Mouse (Mus musculus): ENCODE results near the gene Tdgf1.

Tdgf1 gene

DNA sequence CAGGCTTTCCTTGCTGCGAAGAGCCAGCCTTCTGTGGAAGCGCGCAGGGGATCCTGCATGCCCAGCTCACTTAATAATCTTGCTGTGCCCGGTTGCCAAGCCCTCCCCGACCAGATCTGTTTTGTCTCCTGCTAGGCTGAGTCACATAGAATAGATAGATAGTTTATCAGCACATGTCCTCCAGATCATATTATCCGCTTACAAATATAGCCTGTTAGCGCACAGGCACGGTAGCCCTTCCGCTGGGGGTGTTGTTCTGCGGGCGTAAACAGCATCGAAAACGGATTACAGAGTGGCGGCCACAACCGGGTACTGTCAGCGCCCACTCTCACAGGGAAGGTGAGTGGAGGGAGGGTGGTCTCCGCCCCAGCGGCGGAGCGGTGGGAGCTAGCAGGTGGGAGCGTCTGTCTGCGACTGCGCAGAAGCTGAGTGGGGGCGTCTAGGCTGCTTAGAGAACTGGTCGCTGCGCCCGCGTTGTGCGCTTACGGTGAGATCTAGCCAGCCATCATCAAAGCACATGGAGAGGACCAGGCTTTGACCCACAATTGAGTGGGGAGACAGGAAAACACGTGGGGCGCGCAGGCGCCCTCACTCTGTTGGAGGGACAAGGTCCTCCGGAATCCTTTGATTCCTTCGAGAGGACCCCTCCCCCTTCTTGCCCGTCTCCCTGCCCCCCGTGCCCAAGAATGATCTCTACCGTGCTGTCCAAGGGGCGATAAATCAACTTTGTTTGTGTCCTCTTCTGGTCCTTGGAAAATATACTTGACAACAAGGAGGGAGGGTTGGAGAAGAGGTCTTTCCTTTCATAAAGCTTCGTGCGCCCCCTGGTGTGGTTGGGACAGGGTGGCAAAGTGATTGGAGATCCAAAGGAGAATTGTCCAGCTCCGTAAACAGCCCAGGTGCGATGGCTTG is 7.8 kb upstream of the Tdgf1 start:
- peak; percentile 51 to 64 for DNase-seq (ENCODE audit: low spot score in 2 of 2)

- no peak for DNase-seq (ENCODE audit: low spot score in 2 of 2)
Measured at GRCm38 (mm10) chr9:110952931-110953549, 7.1 kb upstream of the Tdgf1 start.

DNA sequence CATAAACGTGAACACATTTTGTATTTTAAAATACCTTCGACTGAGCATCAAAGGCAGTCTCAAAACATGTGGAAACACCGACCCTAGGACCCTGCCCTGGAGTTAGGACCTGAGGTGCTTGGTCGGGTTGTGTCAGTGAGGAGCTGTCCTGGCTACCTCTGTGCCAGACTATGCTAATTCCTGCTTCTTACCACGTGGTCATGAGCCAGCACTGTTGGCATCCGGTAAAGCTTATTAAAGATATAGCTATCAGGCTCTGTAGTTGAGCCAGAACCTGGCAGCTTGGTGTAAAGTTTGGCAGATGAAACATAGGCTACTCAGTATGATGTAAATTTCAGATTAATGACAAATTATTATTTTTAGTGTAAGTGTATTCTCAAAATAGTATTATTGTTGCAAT is 6.4 kb upstream of the Tdgf1 start:
- DNase-seq (ENCODE audit: low spot score in 2 of 2) = no peak

DNA sequence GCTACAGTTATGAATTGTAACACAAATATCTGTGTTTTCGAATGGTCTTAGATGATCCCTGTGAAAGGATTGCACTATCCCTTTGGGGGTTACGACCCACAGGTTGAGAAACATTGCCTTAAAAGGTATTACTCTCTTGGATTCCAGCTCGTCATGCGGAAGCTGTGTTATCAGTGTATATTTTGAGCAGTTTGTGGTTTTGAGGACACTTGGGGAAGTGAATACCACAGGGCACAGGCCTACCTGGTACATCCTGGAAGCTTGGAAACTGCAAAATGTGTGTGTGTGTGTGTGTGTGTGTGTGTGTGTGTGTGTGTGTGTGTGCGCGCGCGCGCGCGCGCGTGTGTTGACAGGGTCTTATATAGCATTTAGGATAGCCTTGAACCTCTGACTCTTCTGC is 5.9 kb upstream of the Tdgf1 start:
- no peak for DNase-seq (ENCODE audit: low spot score in 2 of 2)

GRCm38 (mm10) chr9:110951397-110951796 is 5.4 kb upstream of the Tdgf1 start, which contains the start of gene Lrrc2:
TSS of gene Lrrc2 (plus strand) at chr9:110951545.
- no peak for DNase-seq (ENCODE audit: low spot score in 2 of 2)

DNA sequence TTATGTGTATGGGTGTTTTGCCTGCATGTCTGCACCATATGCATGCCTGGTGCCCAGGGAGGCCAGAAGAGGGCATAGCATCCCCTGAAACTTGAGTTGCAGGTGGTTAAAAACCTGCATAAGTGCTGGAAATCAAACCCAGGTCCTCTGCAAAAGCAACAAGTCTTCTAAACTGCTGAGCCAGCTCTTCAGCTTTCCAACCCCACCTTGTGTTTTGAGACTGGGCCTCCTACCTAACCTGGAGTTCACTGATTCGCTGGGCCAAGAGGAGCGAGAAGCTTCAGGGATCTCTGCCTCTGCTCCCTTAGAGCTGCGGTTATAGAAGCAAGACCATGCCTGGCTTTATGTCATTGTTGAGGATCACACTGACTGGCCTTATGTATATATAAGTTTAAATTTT is 4.2 kb upstream of the Tdgf1 start:
- DNase-seq (ENCODE audit: low spot score in 2 of 2) = no peak

DNA sequence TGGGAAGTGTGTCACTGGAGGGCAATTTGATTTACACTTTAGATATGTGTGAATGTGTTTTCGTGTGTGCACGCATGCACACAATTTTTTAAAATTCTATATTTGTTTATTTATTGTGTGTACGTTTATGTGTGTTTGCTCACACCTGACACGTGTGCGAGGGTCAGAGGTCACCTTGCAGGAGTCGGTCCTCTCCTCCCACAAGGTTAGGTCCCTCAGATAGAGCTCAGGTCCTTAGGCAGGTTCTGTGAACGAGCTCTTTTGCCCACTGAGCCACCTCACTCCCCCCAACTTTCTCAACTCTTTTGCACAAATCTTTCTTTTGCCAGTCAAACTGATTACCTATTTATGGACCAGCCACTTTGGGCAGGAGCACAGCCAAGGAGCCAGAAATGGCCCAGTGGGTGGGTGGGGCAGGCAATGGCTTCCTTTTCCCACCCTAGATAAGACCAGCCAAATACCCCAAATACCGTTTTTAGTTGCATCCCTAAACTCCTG is 2.9 kb upstream of the Tdgf1 start:
- no peak for DNase-seq (ENCODE audit: low spot score in 2 of 2)

DNA sequence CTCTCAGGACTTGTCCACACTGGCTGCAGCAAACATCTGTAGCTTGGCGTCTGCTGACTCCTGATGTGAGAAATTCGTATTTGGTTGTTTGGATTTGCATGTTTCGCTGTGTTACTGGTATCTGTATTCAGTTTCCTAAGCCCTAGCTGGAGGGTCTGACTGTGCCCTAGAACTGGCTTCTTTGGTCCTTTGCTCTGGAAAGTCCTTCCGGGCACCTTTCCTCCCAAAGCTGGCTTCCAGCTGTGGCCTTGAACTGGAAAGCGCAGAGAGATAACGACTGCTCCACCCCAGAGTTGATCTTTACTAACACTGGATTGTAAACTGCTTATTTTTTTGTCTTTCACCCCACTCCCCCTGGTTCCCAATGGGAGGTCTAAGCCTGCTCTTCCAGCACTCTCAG is 1.9 kb upstream of the Tdgf1 start:
- DNase-seq (ENCODE audit: low spot score in 2 of 2) = no peak

GRCm38 (mm10) chr9:110947261-110947661 is 1.3 kb upstream of the Tdgf1 start:
- no peak for DNase-seq (ENCODE audit: low spot score in 2 of 2)

- no peak for DNase-seq (ENCODE audit: low spot score in 2 of 2)
Measured at GRCm38 (mm10) chr9:110946548-110947044, 638 bp upstream of the Tdgf1 start.

DNA sequence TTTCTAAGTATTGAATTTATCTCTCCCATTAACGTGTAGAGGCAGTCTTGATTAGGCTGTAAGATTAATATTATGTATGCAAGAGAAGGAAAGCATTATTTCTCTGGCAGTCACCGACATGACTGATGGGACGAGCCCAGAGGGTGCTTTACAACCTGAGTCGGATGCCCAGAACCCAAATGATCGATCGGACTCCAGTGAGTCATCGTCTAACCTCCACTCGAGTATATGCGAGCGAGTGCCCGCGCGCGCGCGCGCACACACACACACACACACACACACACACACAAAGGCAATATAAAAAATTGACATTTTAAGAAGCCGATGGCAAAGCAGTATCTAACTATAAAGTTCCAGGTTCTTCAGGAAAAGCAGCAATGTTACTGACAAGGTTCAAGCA is 615 bp downstream of the Tdgf1 start:
- no peak for DNase-seq (ENCODE audit: low spot score in 2 of 2)

- no peak for DNase-seq (ENCODE audit: low spot score in 2 of 2)
Measured at GRCm38 (mm10) chr9:110944265-110944664, 1.7 kb downstream of the Tdgf1 start.

DNA sequence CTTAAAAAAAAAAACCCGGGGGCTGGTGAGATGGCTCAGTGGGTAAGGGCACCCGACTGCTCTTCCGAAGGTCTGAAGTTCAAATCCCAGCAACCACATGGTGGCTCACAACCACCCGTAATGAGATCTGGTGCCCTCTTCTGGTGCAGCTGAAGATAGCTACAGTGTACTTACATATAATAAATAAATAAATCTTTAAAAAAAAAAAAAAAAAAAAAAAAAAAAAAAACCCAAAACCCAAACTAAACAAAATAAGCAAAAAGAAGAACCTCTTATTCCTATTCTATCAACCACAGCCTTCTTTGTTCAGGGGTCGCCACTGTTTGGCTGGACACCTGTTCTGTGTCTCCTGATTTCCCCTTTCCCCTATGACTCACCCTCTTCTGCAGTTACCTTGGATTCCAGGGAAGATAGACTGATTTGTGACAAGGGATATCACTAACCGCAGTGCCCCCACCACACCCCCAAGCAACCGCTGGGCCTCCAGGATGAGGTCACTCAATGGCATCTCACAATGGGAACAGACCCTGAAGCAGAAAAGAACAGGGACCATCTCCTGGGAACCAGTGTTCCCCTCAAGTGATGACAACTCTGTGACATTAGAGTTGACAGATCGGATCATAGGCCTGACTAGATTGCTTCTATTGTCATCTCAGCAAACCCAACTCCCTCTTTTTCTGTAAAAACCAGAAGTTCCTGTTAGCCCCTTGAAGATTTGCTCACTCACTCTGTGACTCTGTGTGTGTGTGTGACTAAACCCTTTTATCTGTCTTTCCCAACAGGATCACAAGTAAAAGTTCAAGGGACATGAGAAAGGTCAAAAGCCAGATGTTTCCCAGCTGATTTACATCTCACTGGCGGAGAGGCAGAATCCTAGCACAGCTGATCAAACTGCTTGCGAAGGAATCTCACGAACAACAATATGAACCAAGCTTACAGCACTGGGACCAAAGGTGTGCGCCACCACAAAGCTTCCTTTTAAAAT is 8.2 kb downstream of the Tdgf1 start:
- no peak for DNase-seq (ENCODE audit: low spot score in 2 of 2)

DNA sequence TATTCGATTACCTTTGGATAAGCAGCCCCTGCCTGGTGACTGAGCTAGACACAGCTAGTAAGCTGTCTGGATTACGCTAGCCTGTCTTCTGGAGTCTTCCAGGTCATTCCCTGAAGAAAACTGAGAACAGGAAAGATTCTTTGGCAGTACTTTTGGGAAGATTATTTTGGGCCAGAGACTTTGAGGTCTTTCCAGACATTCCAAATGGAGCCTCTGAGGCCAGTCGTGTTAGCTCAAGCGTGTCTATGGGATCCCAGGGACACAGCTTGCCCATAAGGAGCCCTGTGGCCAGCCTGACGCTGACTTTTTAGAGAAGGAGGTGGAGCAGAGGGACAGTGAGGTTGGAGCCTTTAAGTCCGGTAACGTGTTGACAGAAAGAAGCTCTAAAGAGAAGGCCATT is 10.0 kb downstream of the Tdgf1 start:
- no peak for DNase-seq (ENCODE audit: low spot score in 2 of 2)

- peak in 1 of 2 experiments; percentile 20 for DNase-seq (ENCODE audit: low spot score in 2 of 2)
Measured at GRCm38 (mm10) chr9:110933850-110934437, 12.0 kb downstream of the Tdgf1 start.

- no peak for DNase-seq (ENCODE audit: low spot score in 2 of 2)
Measured at GRCm38 (mm10) chr9:110931573-110931972, 14.4 kb downstream of the Tdgf1 start.

- DNase-seq (ENCODE audit: low spot score in 2 of 2) = peak; percentile 40 to 57
Measured at GRCm38 (mm10) chr9:110922759-110923158, 23.2 kb downstream of the Tdgf1 start.

DNA sequence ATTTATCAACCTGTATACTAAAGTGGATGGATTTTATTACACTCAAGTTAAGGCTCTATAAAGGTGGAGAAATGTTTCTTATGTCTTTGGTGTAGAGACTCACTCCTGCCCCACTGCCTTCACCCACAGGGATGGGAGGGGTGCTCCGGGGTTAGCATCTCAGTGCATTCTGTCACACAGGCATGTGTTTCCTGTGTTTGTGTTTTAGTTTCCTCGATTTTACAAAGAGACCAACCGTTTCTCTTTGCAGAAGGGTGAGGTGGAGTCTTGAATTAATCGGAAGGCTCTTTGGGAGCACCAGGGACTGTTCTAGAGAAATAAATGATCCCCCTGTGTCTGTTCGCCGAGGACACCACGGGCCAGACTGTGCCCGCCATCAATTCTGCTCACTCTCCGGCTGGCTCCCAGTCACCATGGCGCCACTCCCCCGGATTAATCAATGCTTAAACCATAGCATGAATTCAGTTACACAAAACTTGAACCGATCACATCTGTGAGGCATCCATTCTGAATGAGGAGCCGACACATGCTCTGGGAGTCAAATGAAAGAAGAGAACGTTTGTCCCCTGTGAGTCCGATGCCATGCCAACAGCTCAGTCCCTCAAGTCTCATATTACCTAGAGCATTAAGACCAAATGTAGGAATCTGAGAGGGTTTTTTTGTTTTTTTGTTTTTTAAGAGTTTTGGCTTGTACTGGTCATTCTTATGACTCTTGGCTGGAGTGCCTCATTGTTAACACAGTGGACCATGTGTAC is 25.1 kb downstream of the Tdgf1 start:
- no peak for DNase-seq (ENCODE audit: low spot score in 2 of 2)

DNA sequence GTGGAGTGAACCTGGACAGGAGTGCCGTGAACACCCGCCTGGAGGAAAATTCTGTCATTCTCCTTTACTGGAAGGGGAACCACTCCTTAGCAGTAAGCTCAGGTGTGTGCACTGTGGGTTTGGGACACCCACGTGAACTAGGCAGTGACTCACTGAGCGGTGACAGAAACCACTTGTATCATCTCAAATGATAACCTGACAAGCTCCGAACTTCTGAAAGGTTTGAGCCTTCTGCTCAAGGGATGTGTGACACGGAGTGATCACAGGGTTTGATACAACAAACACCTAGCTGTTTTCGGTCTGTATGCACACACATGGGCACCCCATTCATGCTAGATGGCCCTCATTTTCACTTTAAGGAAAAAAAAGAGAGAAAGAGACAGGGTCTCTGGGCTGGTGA is 29.2 kb downstream of the Tdgf1 start, which contains the start of gene Fam240a:
Gene Fam240a, minus strand, starts transcription at position 76 of the 400 bp plus-strand sequence.
- DNase-seq (ENCODE audit: low spot score in 2 of 2) = no peak

DNA sequence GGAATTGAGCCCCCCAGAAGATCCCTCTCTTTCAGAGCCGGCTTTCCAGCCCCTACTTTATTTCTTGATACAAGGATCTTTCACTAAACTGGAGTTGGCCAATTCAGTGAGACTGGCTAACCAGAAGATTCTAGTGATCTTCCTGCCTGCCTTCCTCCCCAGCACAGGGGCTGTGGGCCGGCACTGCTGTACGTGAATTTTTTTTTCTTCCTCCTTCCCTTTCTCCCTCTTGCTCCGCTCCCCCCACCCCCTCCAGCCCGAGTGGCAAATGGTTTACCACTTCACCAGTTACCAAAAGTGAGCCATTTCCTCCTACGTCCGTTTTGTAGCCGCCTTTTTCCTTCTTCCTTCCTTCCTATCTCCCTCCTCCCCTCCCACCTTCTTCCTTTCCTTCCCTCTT is 30.5 kb downstream of the Tdgf1 start:
- no peak for DNase-seq (ENCODE audit: low spot score in 2 of 2)

Measured in frontal cortex, postnatal 25 days (tissue).